Mouse (Mus musculus): Measurements from ENCODE around the gene Shc2.

DNA sequence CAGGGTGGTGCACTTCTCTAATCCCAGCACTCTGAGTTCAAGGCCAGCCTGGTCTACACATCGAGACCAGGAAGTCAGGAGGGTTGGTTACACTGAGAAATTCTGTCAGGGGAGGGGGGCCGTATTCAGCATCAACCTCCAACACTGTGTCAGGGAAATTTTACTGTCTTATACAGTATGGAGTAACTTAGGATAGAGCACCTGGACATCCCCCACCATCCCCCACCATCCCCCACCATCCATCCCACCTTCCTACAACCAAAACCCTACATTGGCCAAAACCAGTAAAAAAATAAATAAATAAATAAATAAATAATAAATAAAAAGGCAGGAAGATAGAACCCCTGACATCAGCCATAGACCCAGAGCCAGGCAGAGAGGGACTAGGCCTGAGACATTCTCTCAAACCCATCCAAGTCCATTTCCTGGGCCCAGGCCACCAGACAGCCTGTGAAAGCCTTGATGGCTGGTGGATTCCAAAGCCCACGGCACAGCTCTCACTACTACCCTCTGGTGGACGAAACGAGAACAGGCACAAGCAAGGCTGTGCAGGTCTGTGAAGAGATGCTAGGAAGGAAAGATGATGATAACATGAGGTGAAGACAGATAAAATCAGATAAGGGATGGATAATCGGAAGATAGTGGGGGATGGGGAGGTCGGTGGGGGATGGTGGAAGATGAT lies 11.5 kb upstream of the Shc2 start:
- no peak for TF ChIP-seq E2F4 (IDR thresholded peaks at IDR 0.05; ENCODE audit: insufficient read depth)
- no peak for TF ChIP-seq REST (IDR thresholded peaks at IDR 0.05; ENCODE audit: insufficient read depth, insufficient read length)
- TF ChIP-seq POLR2A (IDR thresholded peaks at IDR 0.05; ENCODE audit: insufficient read length, low read depth) = no peak
- TF ChIP-seq CEBPB (IDR thresholded peaks at IDR 0.05; ENCODE audit: insufficient read depth, poor library complexity, severe bottlenecking) = no peak
- TF ChIP-seq USF1 (IDR thresholded peaks at IDR 0.05; ENCODE audit: low read depth) = no peak
- no peak for TF ChIP-seq MAX (IDR thresholded peaks at IDR 0.05; ENCODE audit: low read depth)
- no peak for TF ChIP-seq POLR2AphosphoS2 (IDR thresholded peaks at IDR 0.05; ENCODE audit: insufficient read length, low read depth)
- no peak for TF ChIP-seq TCF12 (IDR thresholded peaks at IDR 0.05; ENCODE audit: insufficient read depth, poor library complexity, severe bottlenecking)
- TF ChIP-seq SRF (IDR thresholded peaks at IDR 0.05; ENCODE audit: control insufficient read depth, insufficient read length, low read depth) = no peak
